Mouse (Mus musculus) thymus, adult 2 months (tissue): ENCODE measurements around the gene Eid2b.

Experiments used
- CTCF ChIP-seq: fragments of 200-500 bp; IDR thresholded peaks from 2 replicates; pipeline ENCODE4 v1.5.1; 2012; ENCODE audit warnings: mild to moderate bottlenecking, control low read depth, low read length, moderate library complexity, borderline replicate concordance; ENCODE audit not compliant: control insufficient read depth, poor library complexity, insufficient read depth; ENCODE audit errors: extremely low read depth
- POLR2A ChIP-seq: fragments of 200-500 bp; IDR thresholded peaks from 2 replicates; pipeline ENCODE4 v1.6.1; 2012; ENCODE audit warnings: mild to moderate bottlenecking, low read length, control low read depth, moderate library complexity; ENCODE audit not compliant: control insufficient read depth, poor library complexity, insufficient read depth; ENCODE audit errors: extremely low read depth

GRCm38 (mm10) chr7:28318714-28319113, 41.2 kb downstream of the Eid2b start:
- TF ChIP-seq CTCF (no peak), POLR2A (no peak)
